Mouse (Mus musculus) right cerebral cortex, adult 2 months (tissue): ENCODE measurements at regions not wholly inside any gene's neighbourhood (a gene's known extent, or its start where the extent isn't known, plus 50 kb on each side); places are given as distances from the start of the nearest gene placed in this dataset.
"Not testable (repeated sequence)": the region's sequence is repeated elsewhere in the genome, so short reads cannot be mapped to it uniquely, and the experiment has no call there.

Experiments
- DNase-seq, 2 experiments: peaks; one replicate each; pipeline ENCODE4 v3.0.0; 2021 to 2022; ENCODE audit warnings: low spot score in 2 of 2

DNA sequence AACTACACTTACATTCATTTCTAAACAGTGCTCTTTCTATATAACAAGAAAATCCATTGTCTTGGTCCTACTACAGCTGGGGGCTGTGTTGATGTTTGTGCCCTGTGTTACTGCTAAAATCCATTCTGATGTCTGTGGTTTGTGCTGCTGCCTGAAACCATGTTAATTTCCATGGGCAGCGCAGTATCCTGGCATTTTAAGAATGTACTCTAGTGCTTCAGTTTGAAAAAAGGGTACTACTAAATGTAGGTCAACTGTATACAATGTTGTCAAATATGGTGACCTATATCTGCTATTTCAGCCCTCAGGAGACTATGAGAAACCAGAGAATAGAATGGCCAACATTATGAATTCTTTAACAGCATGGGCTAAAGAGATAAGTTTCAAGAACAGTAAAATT lies 1052.2 kb downstream of the Hace1 start:
- DNase-seq, result no peak

DNA sequence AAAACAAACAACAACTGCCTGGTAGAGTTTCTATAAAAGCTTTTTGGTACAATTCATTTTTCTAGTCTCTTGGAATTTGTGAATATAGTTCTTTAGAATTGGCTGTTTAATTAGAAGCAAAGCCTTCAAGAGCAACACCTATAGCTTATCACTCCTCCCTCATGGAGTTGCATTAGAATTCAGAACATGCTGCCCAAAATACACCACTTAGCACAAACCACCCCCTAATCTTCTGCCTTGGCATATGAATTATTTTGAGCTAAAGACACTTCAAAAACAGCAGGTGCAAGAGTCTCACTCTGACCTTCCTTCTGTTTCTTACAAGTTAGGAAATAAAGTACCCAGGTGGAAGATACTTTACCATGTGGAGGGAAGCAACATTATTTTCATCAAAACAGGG lies 1085.4 kb downstream of the Hace1 start:
- no peak for DNase-seq

DNA sequence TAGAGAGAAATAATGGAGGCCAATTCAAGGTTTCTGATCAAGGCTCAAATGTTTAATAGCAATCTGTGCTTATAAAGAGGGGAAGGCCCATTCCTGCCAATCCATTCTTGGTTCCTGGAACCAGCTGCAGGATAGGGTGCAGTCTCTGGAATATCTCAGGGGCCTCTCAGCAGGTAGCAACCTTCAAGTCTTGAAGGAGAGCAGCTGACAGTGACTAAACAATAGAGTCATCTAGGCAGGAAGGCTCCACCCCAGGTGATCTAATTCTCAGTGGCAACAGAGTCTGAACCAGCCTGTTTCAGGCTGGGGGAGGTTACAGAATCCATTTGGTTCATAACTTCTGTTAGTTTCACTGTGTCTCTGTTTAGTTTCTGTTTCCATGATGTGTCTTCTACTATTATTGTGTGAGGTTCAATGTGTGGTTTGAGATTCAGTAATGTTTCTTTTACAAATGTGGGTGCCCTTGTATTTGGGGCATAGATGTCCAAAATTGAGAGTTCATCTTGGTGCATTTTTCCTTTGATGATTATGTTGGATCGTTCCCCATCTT lies 1112.3 kb downstream of the Hace1 start:
- DNase-seq, result not testable (repeated sequence)

DNA sequence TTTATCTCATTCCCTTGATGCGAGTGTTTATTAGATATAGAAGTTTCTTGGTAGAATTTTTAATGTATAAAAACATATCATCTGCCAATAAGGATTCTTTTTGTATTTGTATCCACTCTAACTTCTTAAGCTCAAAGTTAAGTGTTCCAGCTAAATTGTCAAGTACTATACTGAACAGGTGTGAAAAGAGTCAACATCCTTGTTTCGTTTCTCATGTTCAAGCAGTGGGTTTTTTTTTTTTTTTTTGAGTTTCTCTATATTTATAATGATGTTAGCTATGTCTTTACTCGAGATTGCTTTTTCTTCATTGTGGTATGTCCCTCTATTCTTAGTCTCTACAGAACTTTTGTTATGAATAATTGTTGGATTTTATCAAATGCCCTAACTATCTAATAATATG lies 1115.0 kb downstream of the Hace1 start:
- no peak for DNase-seq

DNA sequence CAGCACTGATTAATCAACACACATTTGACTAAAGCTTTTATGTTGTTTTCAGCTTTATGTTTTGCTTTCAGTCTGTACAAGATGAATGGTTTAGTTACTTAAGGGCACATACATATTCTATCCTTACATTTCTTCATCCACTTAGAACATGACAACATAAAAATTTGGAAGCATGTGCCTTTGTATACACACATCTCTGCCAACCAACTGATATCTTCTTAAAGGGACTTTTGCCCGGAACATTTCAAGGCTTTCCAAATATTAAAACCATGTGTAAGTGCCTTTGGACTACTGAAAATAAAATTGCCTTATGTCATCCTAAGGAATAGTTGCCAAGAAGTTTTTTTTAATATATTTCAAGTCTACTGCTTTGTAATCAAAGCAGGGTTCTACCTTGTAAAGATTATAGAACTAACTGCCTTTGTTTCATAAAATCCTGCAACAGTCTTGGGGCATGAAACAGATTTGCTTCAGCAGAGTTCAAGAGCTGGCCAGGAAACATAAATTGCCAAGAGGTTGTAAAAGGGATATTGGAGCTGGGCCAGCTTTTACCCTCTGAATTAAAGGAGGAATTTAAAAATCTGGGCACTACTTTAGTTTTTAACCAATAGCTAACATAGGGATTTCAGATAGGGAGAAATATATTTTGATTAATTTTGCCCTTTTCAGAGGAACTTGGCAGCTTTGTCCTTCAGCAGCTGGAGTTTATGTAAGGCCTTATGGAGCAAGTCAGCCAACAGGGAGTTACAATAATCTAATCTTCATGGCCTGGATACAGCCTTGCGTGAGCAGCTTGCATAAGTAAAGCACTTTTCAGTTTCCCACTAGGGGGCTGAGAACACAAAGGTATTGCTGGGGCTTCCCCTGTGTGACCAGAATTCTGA lies 1120.0 kb downstream of the Hace1 start:
- DNase-seq, result no peak

DNA sequence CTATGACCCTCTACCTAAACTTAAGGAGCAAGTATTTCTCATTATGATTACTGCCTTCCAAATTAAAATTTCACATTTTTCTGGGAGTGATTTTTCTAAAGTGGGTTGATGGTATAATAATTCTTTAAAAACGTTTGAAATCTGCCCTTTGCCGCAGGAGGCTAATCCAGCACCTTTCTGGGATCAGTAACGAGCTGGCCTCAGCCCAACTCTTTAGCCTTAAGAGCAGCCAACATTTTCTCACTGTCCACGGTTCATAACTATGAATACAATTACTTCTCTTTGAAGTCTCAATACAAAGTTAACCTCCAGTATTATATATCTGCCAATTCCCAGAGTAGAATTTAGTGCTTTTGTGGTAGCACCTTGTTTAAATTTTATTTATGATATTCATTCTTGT lies 1123.6 kb downstream of the Hace1 start:
- no peak for DNase-seq

DNA sequence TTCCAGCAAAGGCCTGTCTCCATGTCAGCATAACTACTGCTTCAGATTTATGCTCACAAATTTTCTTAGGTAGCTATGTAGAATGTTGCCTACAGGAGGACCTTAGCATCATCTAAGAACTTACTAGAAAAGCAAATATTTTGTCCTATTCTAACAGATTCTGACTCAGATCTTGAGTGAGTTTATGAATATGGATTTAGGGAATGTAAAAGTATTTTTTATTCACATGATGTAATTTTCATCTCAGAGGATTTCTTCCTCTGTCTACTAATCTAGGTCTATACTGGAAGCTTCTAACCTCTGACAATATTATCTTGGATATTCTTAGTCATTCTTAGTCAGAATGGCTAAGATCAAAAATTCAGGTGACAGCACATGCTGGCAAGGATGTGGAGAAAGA lies 1130.4 kb downstream of the Hace1 start:
- not testable (repeated sequence) for DNase-seq

DNA sequence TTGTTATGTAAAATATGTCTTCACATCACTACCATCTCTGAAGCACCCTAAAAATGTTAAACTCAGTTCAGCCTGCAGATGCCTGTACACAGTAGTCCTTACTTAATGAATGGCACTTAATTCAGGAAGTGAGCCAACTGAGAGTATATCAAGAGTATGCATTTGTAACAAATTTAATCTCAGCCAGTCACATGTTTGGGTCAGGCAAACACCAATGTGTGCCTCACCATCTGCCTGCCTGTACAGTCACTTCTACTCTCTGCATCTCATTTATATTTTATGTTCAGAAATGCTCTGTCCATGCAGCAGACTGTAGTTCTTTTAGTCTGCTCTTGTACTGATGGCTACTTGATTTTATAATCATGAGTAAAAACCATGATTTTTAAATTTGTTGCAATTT lies 1135.1 kb downstream of the Hace1 start:
- no peak for DNase-seq

DNA sequence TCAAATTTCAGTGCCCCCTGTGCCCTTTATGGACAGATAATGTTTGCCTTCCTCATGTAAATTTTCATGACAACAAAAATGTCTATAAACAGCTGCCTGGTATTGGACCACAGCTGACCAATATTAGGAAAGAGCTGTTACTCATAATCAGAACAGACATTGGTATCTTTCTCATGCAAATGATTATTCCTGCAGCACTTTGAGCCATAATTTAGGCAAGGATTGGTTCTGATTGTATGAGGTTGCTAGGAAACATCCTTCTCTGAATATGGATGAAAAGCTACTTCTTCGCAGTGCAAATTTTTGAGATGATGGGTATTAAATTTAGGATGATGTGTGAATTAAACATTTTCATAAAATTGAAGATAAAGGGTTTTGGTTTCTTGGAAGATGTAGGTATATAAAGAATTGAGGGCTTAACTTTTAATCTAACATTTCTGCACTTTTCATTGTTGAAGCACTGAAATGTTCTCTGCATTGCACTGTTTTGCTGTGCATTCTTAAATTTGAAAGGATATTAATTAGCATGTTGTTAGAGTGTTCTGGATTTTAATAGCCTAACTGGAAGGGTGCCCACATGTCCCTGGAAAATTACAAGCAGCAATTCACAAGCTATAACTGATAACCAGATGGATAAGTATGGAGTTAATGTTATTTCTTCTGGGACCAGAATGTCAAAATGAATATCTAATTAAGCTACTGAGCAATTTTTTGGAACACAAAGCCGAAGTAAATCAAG lies 1140.9 kb downstream of the Hace1 start:
- DNase-seq, result no peak

DNA sequence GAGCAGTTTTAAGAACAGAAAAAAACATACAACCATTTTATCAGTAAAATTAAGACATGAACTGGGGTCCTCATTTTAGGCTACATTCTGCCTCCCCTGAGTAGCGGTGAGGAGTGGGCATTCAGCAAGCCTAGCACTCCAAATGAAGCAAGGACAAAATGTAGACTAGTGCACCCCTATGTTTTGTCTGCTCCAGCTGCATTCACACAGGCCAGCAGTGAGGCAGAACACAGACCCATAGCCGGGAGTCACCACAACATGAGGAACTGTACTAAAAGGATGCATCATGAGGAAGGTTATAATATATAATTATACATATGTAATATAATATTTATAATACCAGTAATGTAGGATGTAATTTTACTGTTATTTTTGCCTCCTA lies 1141.5 kb downstream of the Hace1 start:
- DNase-seq, result no peak

DNA sequence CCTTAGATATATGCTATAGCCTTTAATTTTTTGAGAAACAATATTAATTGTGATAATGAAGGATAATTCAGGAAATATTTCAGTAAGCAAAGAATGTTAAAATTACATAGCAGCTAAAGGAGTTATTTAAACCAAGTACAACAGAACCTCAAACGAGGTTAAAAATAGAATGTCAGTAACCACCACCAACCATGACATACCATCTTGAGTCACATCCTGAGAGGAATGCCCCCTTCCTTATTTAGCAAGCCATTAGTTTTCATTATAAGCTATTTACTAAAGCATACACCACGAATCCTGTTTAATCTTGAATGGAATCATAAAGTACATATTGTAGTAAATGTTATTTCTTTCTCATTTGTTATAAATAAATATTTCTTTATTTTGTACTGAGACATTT lies 1146.0 kb downstream of the Hace1 start:
- DNase-seq, result no peak

DNA sequence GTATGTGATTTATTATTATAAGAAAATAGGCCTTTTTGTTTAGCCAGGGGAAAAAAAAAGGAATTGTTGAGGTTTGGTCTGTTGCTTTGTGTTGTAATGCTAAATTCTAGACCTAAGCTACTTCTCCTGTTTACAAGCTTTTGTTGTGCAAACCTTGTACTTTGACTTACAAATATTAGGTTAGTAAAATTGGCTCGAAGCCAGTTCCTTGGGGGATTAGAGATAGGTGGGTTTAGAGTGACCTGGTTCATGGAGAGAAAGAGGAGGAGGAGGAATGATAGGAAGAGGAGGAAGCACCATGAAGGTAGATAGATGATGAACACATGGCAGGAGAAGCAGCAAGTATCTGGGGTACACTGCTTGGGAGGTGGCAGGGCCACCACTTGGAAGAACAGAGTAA lies 1153.0 kb downstream of the Hace1 start:
- DNase-seq, result no peak

DNA sequence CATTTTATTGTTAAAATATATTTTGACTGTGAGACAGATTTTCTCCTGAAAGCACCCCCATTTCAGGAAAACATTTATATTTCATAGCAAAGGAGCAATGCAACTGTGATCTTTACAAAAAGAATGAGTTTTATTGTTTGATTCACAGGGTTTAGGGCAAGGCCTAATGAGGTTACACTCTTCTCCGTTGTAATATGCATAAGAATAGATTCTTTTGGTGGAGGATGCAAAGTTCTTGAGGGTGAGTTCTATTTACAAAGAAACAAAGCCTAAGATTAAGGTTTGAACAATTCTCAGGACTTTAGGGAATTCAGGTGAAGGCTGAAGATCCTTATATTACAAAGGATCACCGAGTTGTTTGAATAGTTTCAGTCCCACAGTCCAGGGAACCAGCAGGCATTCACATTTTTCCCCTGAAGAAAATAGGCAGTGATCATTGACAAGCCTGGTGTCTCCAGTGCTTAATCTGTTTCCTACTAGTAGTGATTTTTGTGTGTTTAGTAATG lies 1156.2 kb downstream of the Hace1 start:
- DNase-seq, result no peak

DNA sequence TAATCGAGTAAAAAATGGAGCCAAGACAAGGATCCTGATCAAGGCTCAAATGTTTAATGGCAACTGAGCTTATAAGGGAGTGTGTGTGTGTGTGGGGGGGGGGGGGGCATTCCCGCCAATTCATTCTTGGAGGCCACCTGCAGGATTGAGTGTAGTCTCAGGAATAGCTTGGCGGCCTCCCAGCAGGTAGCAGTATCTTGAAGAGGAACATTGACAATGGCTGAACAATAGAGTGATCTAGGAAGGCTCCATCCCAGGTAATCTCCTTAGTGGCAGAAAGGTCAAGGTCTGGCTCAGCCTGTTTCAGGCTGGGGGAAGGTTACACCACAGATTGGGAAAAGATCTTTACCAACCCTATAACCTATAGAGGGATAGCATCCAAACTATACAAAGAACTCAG lies 1163.5 kb downstream of the Hace1 start:
- DNase-seq, result no peak

DNA sequence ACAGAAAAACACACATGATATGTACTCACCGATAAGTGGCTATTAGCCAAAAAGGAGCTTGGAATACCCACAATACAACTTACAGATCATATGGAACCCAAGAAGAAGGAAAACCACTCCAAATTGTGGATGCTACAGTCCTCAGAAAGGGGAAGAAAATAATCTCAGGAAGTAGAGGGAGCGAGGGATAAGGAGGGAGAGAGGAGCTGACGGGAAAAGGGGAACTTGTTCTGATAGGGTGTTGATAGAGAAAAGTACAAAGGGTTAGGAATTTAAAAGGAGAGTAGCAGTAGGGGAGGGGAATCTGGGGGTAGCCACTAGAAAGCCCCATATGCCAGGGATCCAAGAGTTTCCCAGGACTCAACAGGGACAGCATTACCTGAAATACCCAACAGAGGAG lies 1164.5 kb downstream of the Hace1 start:
- no peak for DNase-seq

DNA sequence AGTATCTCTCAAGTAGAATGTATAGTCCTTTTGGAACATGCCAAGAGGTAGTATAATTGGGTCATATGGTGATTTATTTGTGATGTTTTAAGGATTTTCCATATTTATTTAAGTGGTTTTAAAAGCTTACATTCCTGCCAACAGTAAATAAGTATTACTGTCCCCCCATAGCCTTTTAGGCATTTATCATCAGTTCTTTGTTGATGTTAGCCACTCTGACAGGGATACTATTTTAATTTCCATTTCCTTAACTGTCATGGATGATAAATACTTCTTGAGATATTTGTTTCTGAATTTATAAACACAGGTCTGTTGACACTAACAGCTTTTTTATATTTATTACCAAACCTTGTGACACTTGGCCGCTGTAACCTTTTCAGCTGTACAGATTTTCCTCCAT lies 1183.3 kb downstream of the Hace1 start:
- no peak for DNase-seq

DNA sequence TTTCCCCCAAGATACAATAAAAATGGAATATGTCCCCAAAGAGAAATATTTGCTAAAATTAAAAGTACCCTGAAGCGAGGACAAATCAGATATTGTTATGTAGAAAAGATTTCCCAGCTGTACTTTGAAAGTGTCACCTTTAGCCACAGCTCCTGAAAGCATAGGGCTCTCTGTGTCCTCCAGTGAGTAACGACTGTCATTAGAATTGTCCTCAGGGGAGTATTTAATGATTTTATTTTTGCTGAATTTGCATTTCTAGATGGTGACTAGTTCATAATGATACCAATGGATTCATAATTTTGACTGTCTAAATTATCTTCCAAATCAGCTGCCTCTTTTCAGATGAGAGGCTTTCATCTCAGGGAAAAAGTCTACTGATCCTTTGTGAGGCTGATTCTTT lies 1201.1 kb downstream of the Hace1 start:
- DNase-seq, result no peak

DNA sequence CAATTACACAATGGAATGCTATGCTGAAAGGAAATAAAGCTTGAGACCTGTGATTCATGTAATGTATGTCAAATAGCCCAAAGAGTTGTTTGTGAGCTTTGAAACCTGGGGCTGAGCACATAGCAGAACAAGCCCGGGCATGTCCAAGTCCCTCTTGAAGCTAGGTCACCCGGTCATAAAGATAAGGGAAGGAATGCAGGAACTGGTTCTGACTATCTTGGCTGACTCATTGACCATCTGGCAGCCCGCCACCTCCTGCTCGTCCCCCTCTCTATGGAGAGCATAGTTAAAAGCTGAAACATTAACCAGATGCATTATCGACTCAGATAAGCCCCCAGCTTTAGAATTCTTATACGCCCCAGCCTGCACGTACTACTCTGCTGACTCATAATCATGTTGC lies 1208.1 kb downstream of the Hace1 start:
- not testable (repeated sequence) for DNase-seq

DNA sequence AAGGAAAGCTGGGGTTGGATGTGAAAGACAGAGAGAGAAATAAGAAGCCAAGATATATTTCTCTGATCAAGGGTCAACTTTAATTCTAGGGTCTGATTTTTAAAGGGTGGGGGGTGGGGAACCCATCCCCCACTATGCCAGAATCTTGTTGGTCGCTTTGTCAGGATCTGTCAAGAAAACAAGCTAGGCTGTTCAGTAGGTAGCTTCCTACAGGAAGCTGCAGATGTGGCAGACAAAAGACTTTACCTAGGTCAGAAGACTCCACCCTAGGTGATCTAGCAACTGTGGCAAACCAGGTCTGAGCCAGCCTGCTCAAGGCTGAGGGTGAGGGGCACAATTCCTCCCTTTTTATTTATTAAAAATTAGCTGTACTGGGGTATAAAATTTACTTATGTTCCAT lies 1236.6 kb downstream of the Hace1 start:
- DNase-seq, result no peak

DNA sequence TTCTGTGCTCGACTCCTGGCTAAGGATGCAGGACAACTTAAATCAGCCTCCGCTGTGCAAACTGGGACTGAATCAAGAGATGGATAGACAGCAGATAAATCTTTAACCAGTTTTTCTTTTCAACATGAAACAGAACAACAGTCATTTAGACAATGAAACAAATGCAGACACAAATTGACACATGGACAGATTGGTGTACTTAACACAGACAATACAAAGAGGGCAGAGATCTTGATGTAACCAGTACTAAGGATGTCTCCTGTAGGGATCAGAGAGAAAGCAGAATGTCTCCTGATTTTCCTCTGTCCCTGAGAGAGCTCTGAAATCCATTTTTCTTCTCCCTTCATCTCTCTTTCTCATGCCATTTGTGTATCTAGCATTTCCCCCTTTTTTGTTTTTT lies 1241.5 kb downstream of the Hace1 start:
- no peak for DNase-seq

DNA sequence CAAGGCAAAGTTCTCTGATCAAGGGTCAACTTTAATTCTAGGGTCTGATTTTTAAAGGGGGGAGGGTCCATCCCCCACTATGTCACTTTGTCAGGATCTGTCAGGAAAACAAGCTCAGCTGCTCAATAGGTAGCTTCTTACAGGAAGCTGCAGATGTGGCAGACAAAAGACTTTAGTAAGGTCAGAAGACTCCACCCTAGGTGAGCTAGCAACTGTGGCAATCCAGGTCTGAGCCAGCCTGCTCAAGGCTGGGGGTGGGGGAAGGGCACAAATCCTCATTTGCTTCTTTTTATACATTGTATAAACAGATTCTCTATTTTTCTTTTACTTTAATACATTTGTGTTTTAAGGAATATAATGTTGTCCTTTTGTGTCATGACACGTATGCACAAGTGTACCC lies 1242.3 kb downstream of the Hace1 start:
- DNase-seq, result no peak

DNA sequence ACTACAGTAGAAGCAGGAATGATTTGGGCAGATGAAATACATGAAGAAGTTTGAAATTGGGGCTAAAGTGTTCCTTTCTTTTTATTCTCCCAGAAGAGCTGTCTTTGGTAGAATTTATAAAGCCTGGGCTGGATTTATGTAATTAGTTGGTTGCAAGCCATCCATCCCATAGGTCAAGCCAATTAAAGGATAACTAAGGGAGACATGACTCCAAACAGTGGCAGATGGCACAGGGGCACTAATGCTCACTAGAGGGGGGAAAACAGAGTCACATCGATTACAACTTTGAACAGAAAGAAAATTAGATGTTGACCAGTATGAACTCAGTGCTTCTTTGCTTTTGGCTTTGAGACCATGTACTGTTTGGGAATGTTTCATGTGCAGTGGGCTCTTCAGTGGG lies 1246.2 kb downstream of the Hace1 start:
- no peak for DNase-seq

DNA sequence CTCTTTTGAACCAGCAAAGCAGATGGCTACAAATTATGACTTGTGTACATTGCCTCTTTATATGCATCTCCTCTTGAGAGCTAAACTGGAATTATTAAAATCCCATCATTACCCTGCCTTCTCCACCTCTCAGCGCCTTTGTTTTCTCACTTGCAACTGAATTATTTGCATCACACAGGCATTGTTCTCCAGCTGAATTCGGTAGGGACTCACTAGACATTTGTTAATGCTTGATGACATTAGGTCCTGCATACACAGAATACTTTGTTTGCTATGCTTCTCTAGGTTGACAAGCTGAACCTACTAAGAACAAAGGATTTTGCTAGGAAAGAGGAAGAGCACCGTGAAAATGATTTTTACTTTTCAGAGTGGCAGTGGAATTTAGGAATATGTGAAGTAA lies 1248.4 kb downstream of the Hace1 start:
- DNase-seq, result no peak
